Mouse (Mus musculus): ENCODE results near the gene Srrt.

DNA sequence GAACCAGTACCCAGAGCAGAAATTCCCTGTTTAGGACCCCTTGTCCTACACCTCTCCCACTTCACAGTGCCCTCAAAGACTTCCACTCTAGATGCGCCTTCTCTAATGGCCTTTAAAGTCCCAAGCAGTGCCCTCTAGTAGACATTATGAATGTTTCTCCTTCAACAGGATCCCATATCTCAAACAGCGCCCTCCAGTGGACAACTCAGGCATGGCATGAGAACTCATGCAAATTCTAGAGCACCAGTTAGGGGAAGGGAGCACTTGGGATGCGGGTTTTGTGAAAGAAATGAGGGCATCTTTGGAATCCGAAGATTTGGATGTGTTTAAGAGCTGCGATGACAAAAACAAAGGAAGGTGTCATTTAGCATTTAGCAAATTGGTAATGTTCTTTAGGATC lies 22.4 kb downstream of the Srrt start:
- TF ChIP-seq CTCF (IDR thresholded peaks at IDR 0.05; ENCODE audit: low read depth, low read length): peak; percentile 36
- TF ChIP-seq POLR2A (IDR thresholded peaks at IDR 0.05; ENCODE audit: insufficient read depth, low read length): no peak

Measured in ES-Bruce4 (cell line).